15 mouse cellular contexts compared by ENCODE assay signal in genomic region chr14:73123381-73123780, GRCm38 (mm10). TPM values are rescaled to one million over a fixed set of nuclear protein-coding genes. Genes with fewer than 3 reads are reported as not detected.
DNase-seq lines count a peak whose midpoint lies in the region; ATAC-seq and TF ChIP-seq lines count a peak whose summit lies in the region.
"Had no signal": no experiment of that assay in that cellular context is flagged by ENCODE, and none has a peak within 500 bp of the region (broad histone marks: within the 10 kb centered on the region; RNA-seq: fewer than 3 reads in every experiment).

No protein-coding gene starts in this region.

- TF ChIP-seq CTCF in heart, postnatal 0 days (IDR thresholded peaks at IDR 0.05; ENCODE audit: low read depth): no peak
- no peak for TF ChIP-seq CTCF in olfactory bulb, adult 2 months (IDR thresholded peaks at IDR 0.05; ENCODE audit: insufficient read depth, low read depth, low read length)

- no peak overlapping the region for H3K9ac ChIP-seq in heart, postnatal 0 days (replicated peaks; ENCODE audit: low read depth, low read length)
- no peak overlapping the region for H3K9ac ChIP-seq in heart, embryonic 12.5 days
- H3K9ac ChIP-seq in limb, embryonic 12.5 days (replicated peaks): no peak overlapping the region
- H3K9ac ChIP-seq: heart, embryonic 13.5 days; hindbrain, embryonic 15.5 days had no signal

- H3K4me1 ChIP-seq in heart, postnatal 0 days (ENCODE audit: control insufficient read depth, insufficient read depth): no peaks in the 10 kb centered on the region
- peaks cover 10% of the 10 kb centered on the region for H3K4me1 ChIP-seq in heart, embryonic 12.5 days (replicated peaks)
- peaks cover 18% of the 10 kb centered on the region for H3K4me1 ChIP-seq in limb, embryonic 12.5 days (replicated peaks)
- H3K4me1 ChIP-seq in olfactory bulb, adult 2 months (ENCODE audit: control insufficient read depth, insufficient read depth, low read length): peaks cover 3% of the 10 kb centered on the region
- H3K4me1 ChIP-seq: hindbrain, embryonic 15.5 days had no signal

- no peak for ATAC-seq in heart, postnatal 0 days (ENCODE audit: insufficient read depth, low read depth)
- no peak for ATAC-seq in heart, embryonic 12.5 days (ENCODE audit: insufficient number of reproducible peaks, low FRiP score)
- no peak for ATAC-seq in limb, embryonic 12.5 days (ENCODE audit: insufficient number of reproducible peaks, insufficient read depth, low FRiP score, low TSS enrichment, low read depth)
- ATAC-seq: forebrain, embryonic 14.5 days had no signal

- H3K9me3 ChIP-seq in heart, postnatal 0 days (replicated peaks; ENCODE audit: control insufficient read depth, low read length): no peaks in the 10 kb centered on the region
- no peaks in the 10 kb centered on the region for H3K9me3 ChIP-seq in heart, embryonic 12.5 days (replicated peaks)
- H3K9me3 ChIP-seq in limb, embryonic 12.5 days: no peaks in the 10 kb centered on the region
- H3K9me3 ChIP-seq: heart, embryonic 13.5 days; hindbrain, embryonic 15.5 days; midbrain, embryonic 10.5 days had no signal

- TF ChIP-seq EP300 in heart, postnatal 0 days (IDR thresholded peaks at IDR 0.05; ENCODE audit: low read depth): no peak

- no peak for TF ChIP-seq POLR2A in olfactory bulb, adult 2 months (IDR thresholded peaks at IDR 0.05; ENCODE audit: insufficient read depth, low read depth, low read length)

- H3K4me2 ChIP-seq in heart, postnatal 0 days (ENCODE audit: low read depth, low read length): no peak overlapping the region
- no peak overlapping the region for H3K4me2 ChIP-seq in heart, embryonic 12.5 days
- H3K4me2 ChIP-seq in limb, embryonic 12.5 days: no peak overlapping the region
- H3K4me2 ChIP-seq: heart, embryonic 13.5 days; hindbrain, embryonic 15.5 days had no signal

- WGBS in heart, postnatal 0 days: 79% methylated on average over 9 of the region's 9 CpGs
- WGBS in heart, embryonic 12.5 days: 79% methylated on average over 9 of the region's 9 CpGs
- WGBS in limb, embryonic 12.5 days: 93% methylated on average over 9 of the region's 9 CpGs
- WGBS in olfactory bulb, adult 2 months: 95% methylated on average over 9 of the region's 9 CpGs

- H3K4me3 ChIP-seq in heart, postnatal 0 days (ENCODE audit: low read depth, low read length): no peak overlapping the region
- H3K4me3 ChIP-seq in heart, embryonic 12.5 days: no peak overlapping the region
- H3K4me3 ChIP-seq in limb, embryonic 12.5 days (replicated peaks): no peak overlapping the region
- no peak overlapping the region for H3K4me3 ChIP-seq in olfactory bulb, adult 2 months (ENCODE audit: insufficient read depth, low read depth, low read length)
- H3K4me3 ChIP-seq: heart, embryonic 13.5 days; hindbrain, embryonic 15.5 days; midbrain, embryonic 10.5 days had no signal

- intact Hi-C loops in left cerebral cortex, postnatal 25 days (cut with DNase I): no loop called here

- H3K27ac ChIP-seq in heart, postnatal 0 days (ENCODE audit: low read depth): peak overlapping the region; percentile 43; the same call in 1 of the 2 replicates
- no peak overlapping the region for H3K27ac ChIP-seq in heart, embryonic 12.5 days (ENCODE audit: poor library complexity, severe bottlenecking)
- H3K27ac ChIP-seq in limb, embryonic 12.5 days: peak overlapping the region; percentile 29; the same call in 1 of the 2 replicates
- peak overlapping the region; percentile 57; the same call in 1 of the 2 replicates for H3K27ac ChIP-seq in olfactory bulb, adult 2 months (ENCODE audit: insufficient read depth, low read depth, low read length)
- H3K27ac ChIP-seq: hindbrain, embryonic 15.5 days; midbrain, embryonic 10.5 days had no signal

- no peaks in the 10 kb centered on the region for H3K36me3 ChIP-seq in heart, postnatal 0 days (replicated peaks; ENCODE audit: control insufficient read depth, insufficient read depth, low read length)
- no peaks in the 10 kb centered on the region for H3K36me3 ChIP-seq in heart, embryonic 12.5 days
- H3K36me3 ChIP-seq in limb, embryonic 12.5 days: no peaks in the 10 kb centered on the region
- H3K36me3 ChIP-seq: heart, embryonic 13.5 days; hindbrain, embryonic 15.5 days; midbrain, embryonic 10.5 days had no signal

- no peak for DNase-seq in heart, postnatal 0 days (ENCODE audit: low spot score)
- DNase-seq in testis, postnatal 10 days (ENCODE audit: low spot score): peak; percentile 11
- no peak for DNase-seq in testis, postnatal 14 days (ENCODE audit: low spot score)
- no peak for DNase-seq in left cerebral cortex, postnatal 25 days (ENCODE audit: low spot score in 2 of 2)
- DNase-seq in Muller cell, postnatal 12 days (ENCODE audit: inconsistent ontology term): no peak
- DNase-seq: cerebellum, adult 18-20 months; lung, adult 18-20 months; right cerebral cortex, postnatal 25 days had no signal

- no peaks in the 10 kb centered on the region for H3K27me3 ChIP-seq in heart, postnatal 0 days (ENCODE audit: control insufficient read depth, insufficient read depth, low read length)
- no peaks in the 10 kb centered on the region for H3K27me3 ChIP-seq in heart, embryonic 12.5 days (replicated peaks)
- no peaks in the 10 kb centered on the region for H3K27me3 ChIP-seq in limb, embryonic 12.5 days
- H3K27me3 ChIP-seq: heart, embryonic 13.5 days; hindbrain, embryonic 15.5 days had no signal

RNA-seq across cellular contexts. Expression of gene Rcbtb2, which starts 0.5 kb away (rescaled TPM):
- total RNA-seq in heart, postnatal 0 days (2014; rRNA removed; ENCODE audit: low replicate concordance): 57.5 and 68.5 TPM in 2 replicates
- polyA plus RNA-seq in heart, postnatal 0 days (2015; fragmentation: Nextera tagmentation; extraction: Ambion mirVana): 44.9 and 47.8 TPM in 2 replicates
- 73.0 and 76.2 TPM in 2 replicates for polyA plus RNA-seq in heart, embryonic 12.5 days (2016; fragmentation: Nextera tagmentation; extraction: Ambion mirVana)
- 172 and 185 TPM in 2 replicates for polyA plus RNA-seq in limb, embryonic 12.5 days (2016; fragmentation: Nextera tagmentation; extraction: Ambion mirVana)
- not detected in 2 replicates for polyA plus RNA-seq in olfactory bulb, adult 2 months (2012; ENCODE audit: insufficient read depth, insufficient read length, low replicate concordance, missing spikeins)
- 10 to 100 TPM; 17.3 TPM for total RNA-seq in left cerebral cortex, postnatal 25 days (2021)
